Mouse (Mus musculus) embryonic facial prominence, embryonic 15.5 days (tissue): ENCODE measurements at regions not wholly inside any gene's neighbourhood (a gene's known extent, or its start where the extent isn't known, plus 50 kb on each side); places are given as distances from the start of the nearest gene placed in this dataset.

Experiments used
- ATAC-seq: fragments of 200-750 bp; cut with Nextera tagmentation; 2 replicates; pipeline ENCODE4 v1.8.0; 2017; ENCODE audit warnings: low read depth, moderate TSS enrichment; ENCODE audit not compliant: insufficient number of reproducible peaks, low FRiP score, low TSS enrichment
- H3K27ac ChIP-seq: fragments of 300-500 bp; sonication (generic); replicated peaks from 2 replicates; pipeline ENCODE4 v1.5.1; 2015; ENCODE audit warnings: mild to moderate bottlenecking, inconsistent platforms
- H3K27me3 ChIP-seq: fragments of 300-500 bp; sonication (generic); 2 replicates; pipeline ENCODE4 v1.6.1; 2015; ENCODE audit warnings: inconsistent platforms
- H3K36me3 ChIP-seq: fragments of 300-500 bp; sonication (generic); 2 replicates; pipeline ENCODE4 v1.6.1; 2015; ENCODE audit warnings: mild to moderate bottlenecking, inconsistent platforms
- H3K4me1 ChIP-seq: fragments of 300-500 bp; sonication (generic); 2 replicates; pipeline ENCODE4 v1.6.1; 2015; ENCODE audit warnings: inconsistent platforms
- H3K4me2 ChIP-seq: fragments of 300-500 bp; sonication (generic); replicated peaks from 2 replicates; pipeline ENCODE4 v1.6.1; 2015; ENCODE audit warnings: mild to moderate bottlenecking, inconsistent platforms
- H3K4me3 ChIP-seq: fragments of 300-500 bp; sonication (generic); replicated peaks from 2 replicates; pipeline ENCODE4 v1.5.1; 2015; ENCODE audit warnings: mild to moderate bottlenecking, inconsistent platforms
- H3K9ac ChIP-seq: fragments of 300-500 bp; sonication (generic); 2 replicates; pipeline ENCODE4 v1.6.1; 2015; ENCODE audit warnings: inconsistent platforms
- H3K9me3 ChIP-seq: fragments of 300-500 bp; sonication (generic); replicated peaks from 2 replicates; pipeline ENCODE4 v1.6.1; 2016; ENCODE audit warnings: inconsistent platforms
- WGBS: fragments of 180-500 bp; shearing (Covaris S2); methylation state at CpG from one replicate; pipeline ENCODE4 v1.1.7; 2015; 5-methylcytosine and 5-hydroxymethylcytosine counted together

DNA sequence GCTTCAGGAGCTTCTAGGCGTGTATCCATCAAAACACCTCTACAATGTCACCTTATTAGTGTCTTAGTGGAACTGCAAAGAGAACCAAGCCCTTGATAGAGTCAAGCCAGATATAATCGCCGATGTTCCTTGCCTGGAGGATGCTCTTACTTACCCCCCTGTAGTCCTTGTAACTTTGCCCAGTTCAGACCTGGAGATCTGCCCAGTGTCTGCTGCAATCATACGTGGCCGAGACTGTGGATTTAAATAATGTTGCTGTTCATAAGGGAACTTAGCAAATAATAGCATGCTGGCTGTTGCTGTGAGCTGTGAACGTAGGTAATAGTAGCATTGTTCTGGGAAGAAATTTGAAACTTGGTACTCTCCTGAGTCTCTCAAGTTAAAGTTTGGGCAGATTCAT lies 523.8 kb downstream of the Etnk1 start:
- Histone ChIP-seq H3K4me1 (0 out of 2 replicates have a peak, but pooled peaks cover 2% of the 10 kb centered on the region), H3K36me3 (no peaks in the 10 kb centered on the region), H3K4me3 (no peak overlapping the region), H3K27ac (no peak overlapping the region), H3K9ac (no peak overlapping the region), H3K9me3 (no peaks in the 10 kb centered on the region), H3K4me2 (no peak overlapping the region), H3K27me3 (no peaks in the 10 kb centered on the region)
- ATAC-seq, result 0 out of 2 replicates have a peak, but pooled peaks have one; percentile 15
- WGBS, result 47% methylated on average over 6 of the region's 6 CpGs

DNA sequence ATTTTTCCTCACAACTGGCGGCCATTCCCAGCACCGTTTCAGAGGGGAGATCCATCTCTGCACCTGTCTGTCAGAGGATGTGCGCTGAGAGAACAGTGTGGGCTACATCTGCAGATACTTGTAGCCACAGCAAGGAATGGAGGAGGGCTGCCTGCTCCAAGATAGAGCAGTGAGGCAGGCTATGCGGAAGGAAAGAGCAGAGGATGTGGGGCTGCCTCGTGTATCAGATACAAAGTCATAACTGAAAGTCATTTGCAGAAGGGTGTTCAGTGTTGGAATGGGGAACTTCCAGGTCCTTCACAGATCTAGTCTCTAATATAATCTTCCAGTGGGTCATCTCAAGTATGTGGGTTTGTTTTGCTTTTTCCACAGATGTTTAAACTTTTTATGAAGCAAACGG lies 531.0 kb downstream of the Etnk1 start:
- H3K4me2 ChIP-seq, result no peak overlapping the region
- H3K27me3 ChIP-seq, result no peaks in the 10 kb centered on the region
- H3K36me3 ChIP-seq, result no peaks in the 10 kb centered on the region
- 66% methylated on average over 6 of the region's 6 CpGs for WGBS
- no peak overlapping the region for H3K9ac ChIP-seq
- no peak for ATAC-seq
- H3K4me3 ChIP-seq, result no peak overlapping the region
- H3K9me3 ChIP-seq, result no peaks in the 10 kb centered on the region
- H3K4me1 ChIP-seq, result no peaks in the 10 kb centered on the region
- no peak overlapping the region for H3K27ac ChIP-seq

DNA sequence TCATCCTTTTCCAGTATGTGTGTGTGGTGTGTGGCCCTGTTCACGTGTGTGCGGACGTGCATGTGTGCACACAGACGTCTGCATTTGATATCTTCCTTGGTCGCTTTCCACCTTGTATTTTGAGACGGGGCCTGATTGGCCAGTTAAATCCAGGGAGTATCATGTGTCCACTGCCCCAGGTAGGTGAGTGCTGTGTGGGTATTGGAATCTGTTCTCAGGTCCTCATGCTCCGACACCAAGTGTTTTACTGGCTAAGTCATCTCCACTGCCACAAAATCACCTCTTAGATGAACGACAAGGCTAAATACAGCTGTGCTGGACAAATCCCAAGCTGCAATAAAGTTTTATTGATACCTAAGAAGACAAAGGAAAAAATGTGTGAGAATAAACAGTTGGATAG lies 537.0 kb downstream of the Etnk1 start:
- Histone ChIP-seq H3K36me3 (no peaks in the 10 kb centered on the region), H3K27ac (no peak overlapping the region), H3K4me2 (no peak overlapping the region), H3K9me3 (no peaks in the 10 kb centered on the region), H3K9ac (no peak overlapping the region), H3K4me3 (no peak overlapping the region), H3K4me1 (no peaks in the 10 kb centered on the region), H3K27me3 (no peaks in the 10 kb centered on the region)
- no peak for ATAC-seq
- 64% methylated on average over 8 of the region's 8 CpGs for WGBS

DNA sequence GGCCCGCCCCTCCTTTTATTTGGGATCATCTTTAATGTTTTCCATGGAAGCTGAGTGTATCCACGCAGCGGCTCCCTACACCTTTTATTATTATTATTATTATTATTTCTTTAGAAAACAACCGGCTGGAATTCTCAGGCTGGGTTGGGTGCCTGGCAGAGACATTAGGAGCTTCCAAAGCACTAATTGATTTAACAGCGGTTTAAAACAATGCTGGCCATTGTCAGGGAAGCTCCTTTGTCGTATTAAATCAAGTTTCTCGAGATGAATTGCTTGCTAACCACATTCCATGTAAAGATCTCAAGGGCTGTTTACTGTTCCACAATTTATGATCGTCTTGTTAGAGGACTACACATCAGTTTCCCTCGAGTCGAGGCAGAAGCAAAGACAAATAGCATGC lies 539.4 kb downstream of the Etnk1 start:
- Histone ChIP-seq H3K4me2 (no peak overlapping the region), H3K36me3 (no peaks in the 10 kb centered on the region), H3K27ac (no peak overlapping the region), H3K4me3 (no peak overlapping the region), H3K4me1 (no peaks in the 10 kb centered on the region), H3K9ac (no peak overlapping the region), H3K9me3 (no peaks in the 10 kb centered on the region), H3K27me3 (no peaks in the 10 kb centered on the region)
- WGBS, result 55% methylated on average over 10 of the region's 10 CpGs
- no peak for ATAC-seq

DNA sequence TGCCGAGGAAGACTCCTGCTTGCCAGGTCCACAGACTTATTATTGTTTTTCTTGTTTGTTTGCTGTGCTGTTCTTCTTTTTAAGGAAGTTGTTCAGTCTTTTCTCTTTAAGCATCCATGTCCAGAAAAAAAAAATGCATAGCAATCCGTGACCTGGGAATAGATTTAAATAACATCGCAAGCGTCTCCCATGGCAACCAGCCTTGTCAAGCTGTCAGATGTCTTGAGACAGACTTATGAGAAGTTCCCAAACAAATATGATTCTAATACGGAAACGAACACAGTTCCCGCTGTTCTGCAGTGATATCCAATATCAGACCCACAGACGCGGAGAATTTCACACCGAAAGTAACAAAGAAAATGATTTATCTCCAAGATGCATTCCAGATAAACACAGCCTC lies 547.4 kb downstream of the Etnk1 start:
- WGBS, result 70% methylated on average over 10 of the region's 10 CpGs
- Histone ChIP-seq H3K27me3 (no peaks in the 10 kb centered on the region), H3K9ac (no peak overlapping the region), H3K9me3 (no peaks in the 10 kb centered on the region), H3K4me2 (no peak overlapping the region), H3K4me1 (no peaks in the 10 kb centered on the region), H3K4me3 (no peak overlapping the region), H3K27ac (no peak overlapping the region), H3K36me3 (no peaks in the 10 kb centered on the region)
- ATAC-seq, result no peak

DNA sequence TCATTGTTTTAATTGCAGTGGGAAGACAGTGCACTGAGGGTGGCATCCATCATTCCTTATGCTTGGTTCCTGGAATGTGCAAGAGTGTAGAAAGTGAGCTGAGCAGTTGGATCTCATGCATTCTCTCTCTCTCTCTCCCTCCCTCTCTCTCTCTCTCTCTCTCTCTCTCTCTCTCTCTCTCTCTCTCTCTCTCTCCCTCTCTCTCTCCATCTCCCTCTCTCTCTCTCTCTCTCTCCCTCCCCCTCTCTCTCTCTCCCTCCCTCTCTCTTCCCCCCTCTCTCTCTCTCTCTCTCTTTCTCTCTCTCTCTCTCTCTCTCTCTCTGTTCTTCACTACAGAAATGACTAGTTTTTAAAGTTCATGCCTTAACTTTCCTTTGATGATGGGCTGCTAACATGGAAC lies 583.1 kb downstream of the Etnk1 start:
- Histone ChIP-seq H3K4me2 (no peak overlapping the region), H3K9ac (no peak overlapping the region), H3K36me3 (no peaks in the 10 kb centered on the region), H3K9me3 (no peaks in the 10 kb centered on the region), H3K4me1 (no peaks in the 10 kb centered on the region), H3K27me3 (no peaks in the 10 kb centered on the region), H3K4me3 (no peak overlapping the region), H3K27ac (no peak overlapping the region)
- no peak for ATAC-seq

DNA sequence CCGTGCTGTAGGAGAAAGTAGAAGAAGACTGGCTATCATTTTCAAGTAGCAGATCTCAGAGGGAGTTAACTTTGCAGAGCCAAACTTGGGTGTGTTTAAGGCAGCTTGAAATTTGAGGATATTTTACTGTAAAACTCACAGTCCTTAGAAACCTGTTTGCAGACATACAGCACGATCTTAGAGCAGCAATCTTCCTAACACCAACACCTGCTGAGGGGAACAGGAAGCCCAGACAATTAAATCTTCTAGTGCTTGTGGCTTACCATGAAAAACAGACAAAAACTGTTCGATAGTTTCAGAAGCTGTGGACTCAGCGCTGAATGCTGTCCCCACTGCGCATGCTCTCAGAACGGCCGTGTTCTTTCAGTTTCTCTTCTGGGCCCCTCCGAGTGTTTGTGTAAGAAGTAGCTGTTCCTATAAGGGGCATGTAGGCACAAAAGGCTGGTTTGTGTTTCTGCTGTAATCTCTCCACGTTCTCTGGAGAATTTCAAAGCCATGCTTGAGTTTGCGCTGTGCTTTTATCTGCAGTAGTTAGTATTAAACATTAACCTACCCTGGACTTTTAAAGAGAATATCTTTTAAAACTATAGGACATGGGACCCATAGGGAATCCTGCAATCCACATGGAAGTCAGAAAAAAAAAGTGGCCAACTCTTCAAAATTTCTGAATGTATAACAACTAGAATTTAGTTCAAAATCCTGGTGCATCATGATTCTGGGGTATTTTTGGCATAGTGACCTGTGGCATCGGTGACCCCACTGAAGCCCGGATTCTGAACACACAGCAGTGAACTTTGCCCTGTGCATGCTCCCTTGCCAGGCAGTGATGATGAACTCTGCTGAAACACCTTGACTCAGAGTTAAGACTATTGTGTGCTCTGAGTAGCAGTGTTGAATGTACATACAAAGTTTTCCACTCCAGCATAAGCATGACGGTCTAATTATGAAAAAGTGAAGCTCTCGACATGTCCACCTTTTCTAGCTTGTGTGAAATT lies 584.4 kb downstream of the Etnk1 start:
- H3K27me3 ChIP-seq, result no peaks in the 10 kb centered on the region
- H3K4me3 ChIP-seq, result no peak overlapping the region
- H3K4me1 ChIP-seq, result no peaks in the 10 kb centered on the region
- H3K27ac ChIP-seq, result no peak overlapping the region
- no peak overlapping the region for H3K4me2 ChIP-seq
- 70% methylated on average over 14 of the region's 14 CpGs for WGBS
- H3K36me3 ChIP-seq, result no peaks in the 10 kb centered on the region
- H3K9me3 ChIP-seq, result no peaks in the 10 kb centered on the region
- no peak for ATAC-seq
- no peak overlapping the region for H3K9ac ChIP-seq

DNA sequence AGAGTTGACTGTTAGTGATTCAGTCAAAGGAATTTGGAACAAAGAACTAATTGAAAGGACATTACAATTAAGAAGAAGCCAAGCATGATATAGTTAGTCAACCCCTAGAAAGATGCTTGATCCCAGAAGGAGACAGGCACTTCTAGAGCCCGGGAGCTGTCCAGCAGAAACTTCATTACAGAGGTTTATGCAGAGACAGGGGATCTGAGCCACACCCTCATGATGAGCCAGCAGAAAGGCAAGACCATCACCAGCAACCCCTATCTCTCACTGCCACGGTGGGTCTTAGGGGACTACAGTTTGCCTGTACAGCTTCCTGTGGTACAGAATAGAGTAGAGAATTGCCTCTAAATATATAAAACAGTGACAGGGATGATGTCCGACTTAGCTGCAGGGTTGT lies 590.4 kb downstream of the Etnk1 start:
- Histone ChIP-seq H3K9ac (no peak overlapping the region), H3K36me3 (no peaks in the 10 kb centered on the region), H3K27me3 (no peaks in the 10 kb centered on the region), H3K27ac (no peak overlapping the region), H3K4me3 (no peak overlapping the region), H3K4me1 (no peaks in the 10 kb centered on the region), H3K4me2 (no peak overlapping the region), H3K9me3 (no peaks in the 10 kb centered on the region)
- 69% methylated on average over 3 of the region's 3 CpGs for WGBS
- ATAC-seq, result no peak

DNA sequence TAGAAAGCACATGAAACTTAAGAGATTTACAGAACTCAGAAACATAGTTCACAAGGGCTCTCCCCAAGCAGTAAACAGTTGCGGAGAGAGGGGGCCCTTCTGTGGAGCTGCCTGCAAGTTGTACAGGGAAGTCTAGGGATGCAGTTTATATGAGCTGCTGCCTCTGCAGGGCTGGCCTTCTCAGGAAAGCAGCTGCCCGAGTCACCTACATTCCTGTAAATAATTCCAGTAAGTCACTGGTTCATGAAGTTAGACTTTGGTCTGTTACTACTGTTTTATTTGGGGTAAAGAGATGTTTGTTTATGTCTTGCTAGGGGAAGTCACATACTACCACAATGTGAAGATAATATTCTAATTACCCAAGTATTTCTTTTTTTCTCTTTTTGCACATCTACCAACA lies 601.1 kb downstream of the Etnk1 start:
- Histone ChIP-seq H3K27me3 (no peaks in the 10 kb centered on the region), H3K27ac (no peak overlapping the region), H3K4me3 (no peak overlapping the region), H3K36me3 (no peaks in the 10 kb centered on the region), H3K4me1 (no peaks in the 10 kb centered on the region), H3K9me3 (no peaks in the 10 kb centered on the region), H3K4me2 (no peak overlapping the region), H3K9ac (no peak overlapping the region)
- 78% methylated on average over 2 of the region's 2 CpGs for whole genome bisulfite sequencing
- ATAC-seq, result no peak
